Mouse (Mus musculus) liver, embryonic 16.5 days (tissue): Measurements from ENCODE around the gene Ddx25. TPM values are rescaled to one million over a fixed set of nuclear protein-coding genes. Genes with fewer than 3 reads are reported as not detected.

Experiments used
- ATAC-seq: fragments of 200-750 bp; cut with Nextera tagmentation; 2 replicates; pipeline ENCODE4 v1.8.0; 2017; ENCODE audit warnings: low read depth, mild to moderate bottlenecking, moderate number of reproducible peaks, moderate library complexity
- H3K27ac ChIP-seq: fragments of 300-500 bp; sonication (generic); 2 replicates; pipeline ENCODE4 v1.5.1; 2014; ENCODE audit warnings: mild to moderate bottlenecking, low read length
- H3K27me3 ChIP-seq: fragments of 300-500 bp; sonication (generic); 2 replicates; pipeline ENCODE4 v1.6.1; 2014; ENCODE audit warnings: low read depth, low read length, mixed read lengths; ENCODE audit not compliant: control insufficient read depth, insufficient read depth
- H3K36me3 ChIP-seq: fragments of 300-500 bp; sonication (generic); 2 replicates; pipeline ENCODE4 v1.6.1; 2014; ENCODE audit warnings: mild to moderate bottlenecking; ENCODE audit not compliant: control insufficient read depth, insufficient read depth
- H3K4me1 ChIP-seq: fragments of 300-500 bp; sonication (generic); 2 replicates; pipeline ENCODE4 v1.6.1; 2014; ENCODE audit warnings: low read depth, low read length, mixed read lengths; ENCODE audit not compliant: control insufficient read depth
- H3K4me2 ChIP-seq: fragments of 300-500 bp; sonication (generic); 2 replicates; pipeline ENCODE4 v1.6.1; 2014; ENCODE audit warnings: low read depth, low read length, mixed read lengths
- H3K4me3 ChIP-seq: fragments of 300-500 bp; sonication (generic); 2 replicates; pipeline ENCODE4 v1.5.1; 2014; ENCODE audit warnings: low read depth, mild to moderate bottlenecking, low read length
- H3K9ac ChIP-seq: fragments of 300-500 bp; sonication (generic); 2 replicates; pipeline ENCODE4 v1.6.1; 2014; ENCODE audit warnings: low read depth, low read length
- H3K9me3 ChIP-seq: fragments of 300-500 bp; sonication (generic); replicated peaks from 2 replicates; pipeline ENCODE4 v1.6.1; 2016; ENCODE audit warnings: low read length; ENCODE audit not compliant: control insufficient read depth
- WGBS: fragments of 180-500 bp; shearing (Covaris S2); extraction: QIAGEN DNeasy Blood & Tissue Kit; methylation state at CpG from one replicate; pipeline ENCODE4 v1.1.7; 2014; ENCODE audit not compliant: insufficient replicate concordance; 5-methylcytosine and 5-hydroxymethylcytosine counted together
- polyA plus RNA-seq: library from polyadenylated mRNA; unstranded; fragments of >200 nt; fragmentation: Nextera tagmentation; extraction: Ambion mirVana; gene quantifications from 2 replicates; pipeline ENCODE4 v1.2.1, GENCODE M21; 2015

Gene Ddx25
- polyA plus RNA-seq, 1 experiment from 2014 or later = 0.14 TPM

DNA sequence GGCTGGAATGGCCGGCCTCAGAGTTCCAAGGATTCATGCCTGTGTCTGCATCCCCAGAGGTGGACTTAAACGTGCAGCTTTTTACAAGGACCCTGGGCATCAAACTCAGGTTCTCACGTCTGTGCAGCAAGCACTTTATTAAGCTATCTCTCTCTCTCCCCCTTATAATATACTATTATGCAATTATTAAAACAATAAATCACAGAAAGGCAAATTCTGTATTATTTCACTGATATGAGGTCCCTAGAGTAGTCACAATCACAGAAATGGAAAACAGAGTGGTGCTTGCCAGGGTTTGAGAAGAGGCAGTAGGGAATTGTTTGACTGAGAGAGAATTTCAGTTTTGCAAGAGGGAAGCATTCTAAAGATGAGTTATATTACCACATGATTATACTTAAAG, 29.2 kb downstream of the Ddx25 start:
- Histone ChIP-seq H3K27me3 (no peaks in the 10 kb centered on the region), H3K4me3 (no peak overlapping the region), H3K4me2 (no peak overlapping the region), H3K9ac (no peak overlapping the region), H3K4me1 (no peaks in the 10 kb centered on the region), H3K36me3 (no peaks in the 10 kb centered on the region), H3K27ac (no peak overlapping the region), H3K9me3 (no peaks in the 10 kb centered on the region)
- 39% methylated on average over 3 of the region's 3 CpGs for WGBS
- no peak for ATAC-seq

- Histone ChIP-seq H3K4me2 (no peak overlapping the region), H3K4me1 (no peaks in the 10 kb centered on the region), H3K36me3 (no peaks in the 10 kb centered on the region), H3K27ac (no peak overlapping the region), H3K4me3 (no peak overlapping the region), H3K9ac (no peak overlapping the region), H3K27me3 (no peaks in the 10 kb centered on the region), H3K9me3 (no peaks in the 10 kb centered on the region)
- ATAC-seq = no peak
- WGBS = 19% methylated on average over 7 of the region's 7 CpGs
Observed at GRCm38 (mm10) chr9:35523941-35524411, 34.4 kb downstream of the Ddx25 start.

DNA sequence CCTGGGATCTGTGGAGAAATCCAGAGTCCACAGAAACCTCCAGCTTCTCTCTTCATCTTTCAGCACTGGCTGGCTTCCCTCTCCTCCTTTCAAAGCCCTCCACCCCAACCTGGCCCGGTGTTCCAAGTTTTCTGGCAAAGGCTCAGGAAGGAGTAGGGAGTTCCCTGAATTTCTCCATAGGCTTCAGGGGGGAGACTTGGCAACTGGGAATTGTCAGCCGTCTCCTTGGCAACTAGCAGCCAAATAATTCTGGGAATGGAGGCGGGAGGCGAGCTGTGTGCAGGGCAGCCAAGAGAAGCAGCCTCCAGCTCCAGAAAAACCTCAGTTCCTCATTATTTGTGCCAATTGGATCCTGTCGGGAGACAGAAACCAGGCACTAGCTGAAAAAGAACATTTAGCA, 34.8 kb downstream of the Ddx25 start:
- H3K9ac ChIP-seq = no peak overlapping the region
- no peaks in the 10 kb centered on the region for H3K9me3 ChIP-seq
- H3K4me2 ChIP-seq = no peak overlapping the region
- ATAC-seq = no peak
- no peaks in the 10 kb centered on the region for H3K27me3 ChIP-seq
- H3K27ac ChIP-seq = no peak overlapping the region
- WGBS = 62% methylated on average over 5 of the region's 5 CpGs
- no peak overlapping the region for H3K4me3 ChIP-seq
- no peaks in the 10 kb centered on the region for H3K4me1 ChIP-seq
- no peaks in the 10 kb centered on the region for H3K36me3 ChIP-seq

DNA sequence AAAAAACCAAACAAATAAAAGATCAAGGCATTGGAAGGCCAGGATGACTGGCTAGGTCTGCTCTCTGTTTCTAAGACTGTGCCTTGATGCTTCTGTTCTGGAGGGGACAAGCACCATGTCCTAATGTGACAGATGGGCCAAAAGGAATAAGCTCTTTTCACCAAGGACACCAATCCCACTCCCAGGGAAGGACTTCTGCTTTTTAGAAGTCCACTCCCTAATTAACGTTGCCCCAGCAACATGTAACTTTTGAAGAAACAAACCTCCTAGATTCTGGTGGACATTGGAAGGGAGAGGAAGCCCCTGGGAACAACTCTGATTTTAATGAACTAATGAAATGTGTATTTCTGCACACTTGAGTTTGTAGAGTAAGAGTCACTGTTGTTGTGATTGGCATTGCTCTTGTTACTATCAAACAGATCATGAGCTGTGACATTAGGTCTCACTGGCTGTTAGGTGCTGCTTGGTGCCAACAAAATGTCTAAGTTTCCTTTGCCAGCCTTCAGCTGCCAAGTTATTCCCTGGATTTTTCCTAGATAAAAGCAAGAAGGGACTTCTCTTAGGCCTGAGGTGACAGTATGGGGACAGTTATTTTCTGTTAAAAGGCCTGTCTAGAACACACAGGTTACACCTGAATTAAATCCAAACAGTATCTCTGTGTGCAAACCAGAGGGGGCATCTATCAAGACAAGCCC, 35.4 kb downstream of the Ddx25 start:
- Histone ChIP-seq H3K27me3 (no peaks in the 10 kb centered on the region), H3K27ac (no peak overlapping the region), H3K9me3 (no peaks in the 10 kb centered on the region), H3K9ac (no peak overlapping the region), H3K4me3 (no peak overlapping the region), H3K4me2 (no peak overlapping the region), H3K36me3 (no peaks in the 10 kb centered on the region), H3K4me1 (no peaks in the 10 kb centered on the region)
- ATAC-seq = no peak
- WGBS = 38% methylated on average over 1 of the region's 1 CpGs

- Histone ChIP-seq H3K9ac (no peak overlapping the region), H3K4me2 (no peak overlapping the region), H3K27ac (no peak overlapping the region), H3K36me3 (no peaks in the 10 kb centered on the region), H3K4me1 (no peaks in the 10 kb centered on the region), H3K27me3 (no peaks in the 10 kb centered on the region), H3K9me3 (no peaks in the 10 kb centered on the region), H3K4me3 (no peak overlapping the region)
- no peak for ATAC-seq
- 62% methylated on average over 2 of the region's 2 CpGs for WGBS
Observed at GRCm38 (mm10) chr9:35522241-35522640, 36.1 kb downstream of the Ddx25 start.

DNA sequence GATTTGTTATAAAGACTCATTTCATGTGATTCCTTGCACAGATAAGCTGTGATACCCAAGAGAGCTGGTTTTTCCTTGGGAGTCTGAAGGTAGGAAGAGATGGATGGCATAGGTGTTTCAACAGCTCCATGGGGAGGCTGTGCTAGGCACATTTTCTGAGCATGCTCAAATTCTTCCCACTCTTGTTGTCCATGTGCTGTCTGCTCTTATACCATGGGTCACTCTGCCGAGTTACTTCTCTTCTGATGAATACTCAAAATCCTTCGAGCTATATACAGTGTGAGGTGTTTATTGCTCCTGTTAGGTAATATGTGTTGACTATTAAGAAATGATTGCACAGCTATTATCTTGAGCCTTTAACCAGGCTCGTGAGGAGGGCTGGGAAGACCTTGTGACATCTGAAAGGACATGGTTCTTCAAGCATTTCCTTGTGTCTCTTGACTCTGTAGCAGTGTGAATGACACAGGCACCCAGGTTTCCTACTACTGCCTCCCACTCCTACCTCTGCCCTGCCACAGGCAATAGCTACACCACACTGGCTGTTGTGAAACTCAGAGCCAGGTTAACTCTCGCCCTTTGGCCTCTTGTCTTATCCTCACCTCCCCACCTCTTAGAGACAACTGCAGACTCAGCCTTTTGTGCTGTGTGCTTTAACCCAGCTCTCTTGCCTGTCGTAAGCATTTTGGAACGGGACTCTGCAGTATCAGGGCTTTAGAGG, 37.5 kb downstream of the Ddx25 start:
- no peak overlapping the region for H3K4me3 ChIP-seq
- ATAC-seq = no peak
- H3K4me2 ChIP-seq = no peak overlapping the region
- H3K27me3 ChIP-seq = no peaks in the 10 kb centered on the region
- 38% methylated on average over 6 of the region's 6 CpGs for WGBS
- no peaks in the 10 kb centered on the region for H3K4me1 ChIP-seq
- no peak overlapping the region for H3K27ac ChIP-seq
- no peaks in the 10 kb centered on the region for H3K9me3 ChIP-seq
- no peak overlapping the region for H3K9ac ChIP-seq
- H3K36me3 ChIP-seq = no peaks in the 10 kb centered on the region

- H3K4me2 ChIP-seq = no peak within 1 kb of the TSS
- no peaks in the 10 kb centered on the region for H3K9me3 ChIP-seq
- ATAC-seq = no peak
- H3K4me1 ChIP-seq = no peaks in the 10 kb centered on the region
- no peak within 1 kb of the TSS for H3K4me3 ChIP-seq
- no peaks in the 10 kb centered on the region for H3K36me3 ChIP-seq
- no peaks in the 10 kb centered on the region for H3K27me3 ChIP-seq
- H3K9ac ChIP-seq = no peak within 1 kb of the TSS
- H3K27ac ChIP-seq = no peak within 1 kb of the TSS
- WGBS = 46% methylated on average over 3 of the region's 3 CpGs
Observed at GRCm38 (mm10) chr9:35518169-35518568, 40.2 kb downstream of the Ddx25 start, which contains the start of gene Gm1113. TSS of gene Gm1113 (minus strand) at chr9:35518269.

GRCm38 (mm10) chr9:35516711-35517110, 41.6 kb downstream of the Ddx25 start:
- 63% methylated on average over 16 of the region's 16 CpGs for WGBS
- Histone ChIP-seq H3K9me3 (no peaks in the 10 kb centered on the region), H3K27me3 (no peaks in the 10 kb centered on the region), H3K4me3 (no peak overlapping the region), H3K9ac (no peak overlapping the region), H3K4me1 (no peaks in the 10 kb centered on the region), H3K4me2 (no peak overlapping the region), H3K36me3 (no peaks in the 10 kb centered on the region), H3K27ac (no peak overlapping the region)
- ATAC-seq = no peak

GRCm38 (mm10) chr9:35516182-35516581, 42.1 kb downstream of the Ddx25 start:
- no peak overlapping the region for H3K4me3 ChIP-seq
- no peak overlapping the region for H3K4me2 ChIP-seq
- no peaks in the 10 kb centered on the region for H3K4me1 ChIP-seq
- 62% methylated on average over 5 of the region's 5 CpGs for WGBS
- H3K36me3 ChIP-seq = no peaks in the 10 kb centered on the region
- no peak for ATAC-seq
- H3K27ac ChIP-seq = no peak overlapping the region
- no peaks in the 10 kb centered on the region for H3K9me3 ChIP-seq
- H3K9ac ChIP-seq = no peak overlapping the region
- no peaks in the 10 kb centered on the region for H3K27me3 ChIP-seq
